ENCODE assay signal across 12 mouse cellular contexts in the genomic region with DNA sequence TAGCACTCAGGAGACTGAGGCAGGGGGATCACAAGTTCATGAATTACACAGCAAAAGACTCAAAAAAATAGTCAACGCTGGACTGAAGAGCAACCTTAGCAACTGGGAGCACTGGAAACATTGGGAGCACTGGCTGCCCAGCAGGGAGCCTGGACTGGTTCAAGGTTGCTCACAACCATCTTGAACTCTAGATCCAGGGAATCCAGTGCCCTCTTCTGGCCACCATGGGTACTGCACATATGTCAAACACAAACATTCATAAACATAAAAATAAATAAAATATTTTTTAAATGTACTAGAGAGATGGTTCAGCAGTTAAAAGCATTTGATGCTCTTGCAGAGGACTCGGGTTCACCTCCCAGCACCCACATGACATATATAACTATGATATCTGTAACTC. TPM values are rescaled to one million over a fixed set of nuclear protein-coding genes. Genes with fewer than 3 reads are reported as not detected.
DNase-seq lines count a peak whose midpoint lies in the region; ATAC-seq and TF ChIP-seq lines count a peak whose summit lies in the region.
"Had no signal": no experiment of that assay in that cellular context is flagged by ENCODE, and none has a peak within 500 bp of the region (broad histone marks: within the 10 kb centered on the region; RNA-seq: fewer than 3 reads in every experiment).

No protein-coding gene starts in this region.

- WGBS in heart, adult 2 months = 54% methylated on average over 2 of the region's 2 CpGs
- 29% methylated on average over 2 of the region's 2 CpGs for WGBS in liver, embryonic 14.5 days (ENCODE audit: insufficient replicate concordance)

- ATAC-seq in liver, embryonic 14.5 days (ENCODE audit: insufficient read depth) = no peak
- ATAC-seq: forebrain, embryonic 15.5 days had no signal

- no peak for TF ChIP-seq EP300 in heart, adult 2 months (IDR thresholded peaks at IDR 0.05; ENCODE audit: insufficient read depth, low read depth, low read length)
- TF ChIP-seq EP300 in liver, embryonic 14.5 days (IDR thresholded peaks at IDR 0.05; ENCODE audit: low read depth) = no peak

- no peaks in the 10 kb centered on the region for H3K9me3 ChIP-seq in liver, embryonic 14.5 days (ENCODE audit: control insufficient read depth, low read length)
- H3K9me3 ChIP-seq: forebrain, embryonic 15.5 days; limb, embryonic 12.5 days had no signal

- H3K4me3 ChIP-seq in heart, adult 2 months = no peak overlapping the region
- no peak overlapping the region for H3K4me3 ChIP-seq in testis, adult 2 months (ENCODE audit: control insufficient read depth, low read depth, low read length)
- H3K4me3 ChIP-seq in liver, embryonic 14.5 days (ENCODE audit: insufficient read depth in 1 of 2, low read depth in 2 of 2, low read length in 2 of 2) = no peak overlapping the region
- H3K4me3 ChIP-seq: forebrain, embryonic 15.5 days; limb, embryonic 12.5 days had no signal

- DNase-seq in heart, adult 2 months = no peak
- DNase-seq in heart, postnatal 4 days = no peak
- no peak for DNase-seq in testis, postnatal 10 days (ENCODE audit: low spot score)
- DNase-seq in liver, embryonic 14.5 days (ENCODE audit: low read depth in 3 of 3, low spot score in 3 of 3) = no peak
- no peak for DNase-seq in right cerebral cortex, adult 18-20 months
- DNase-seq in right cerebral cortex, adult 2 months (ENCODE audit: low spot score in 2 of 2) = no peak
- DNase-seq in ovary, postnatal 14 days (ENCODE audit: low spot score) = no peak
- DNase-seq: cerebellum, adult 9-11 months; right cerebral cortex, postnatal 4 days had no signal

- intact Hi-C loops in heart, adult 2 months (cut with DNase I) = no loop called here

- H3K27ac ChIP-seq in heart, adult 2 months = no peak overlapping the region
- no peak overlapping the region for H3K27ac ChIP-seq in testis, adult 2 months (ENCODE audit: control insufficient read depth, insufficient read depth, low read depth, low read length)
- H3K27ac ChIP-seq in liver, embryonic 14.5 days = no peak overlapping the region
- H3K27ac ChIP-seq: forebrain, embryonic 15.5 days; limb, embryonic 12.5 days had no signal

- no peaks in the 10 kb centered on the region for H3K79me2 ChIP-seq in heart, adult 2 months (replicated peaks; ENCODE audit: control insufficient read depth, insufficient read depth, low read length)

- no peak for TF ChIP-seq POLR2A in heart, adult 2 months (IDR thresholded peaks at IDR 0.05; ENCODE audit: insufficient read depth, low read depth, low read length)
- TF ChIP-seq POLR2A in testis, adult 2 months (IDR thresholded peaks at IDR 0.05; ENCODE audit: control insufficient read depth, low read depth, low read length) = no peak

- no peaks in the 10 kb centered on the region for H3K36me3 ChIP-seq in heart, adult 2 months (ENCODE audit: control insufficient read depth, insufficient read depth, low read length)
- no peaks in the 10 kb centered on the region for H3K36me3 ChIP-seq in testis, adult 2 months (ENCODE audit: control insufficient read depth, insufficient read depth, low read length)
- H3K36me3 ChIP-seq in liver, embryonic 14.5 days (replicated peaks; ENCODE audit: control insufficient read depth, insufficient read depth, low read depth) = no peaks in the 10 kb centered on the region
- H3K36me3 ChIP-seq: forebrain, embryonic 15.5 days; limb, embryonic 12.5 days had no signal

- TF ChIP-seq CTCF in heart, adult 2 months (IDR thresholded peaks at IDR 0.05) = peak; percentile 73
- peak; percentile 45; the same call in 1 of the 2 replicates for TF ChIP-seq CTCF in testis, adult 2 months (IDR thresholded peaks at IDR 0.05; ENCODE audit: control insufficient read depth, insufficient read depth, insufficient replicate concordance, low read depth, low read length)
- peak; percentile 76 for TF ChIP-seq CTCF in liver, embryonic 14.5 days (IDR thresholded peaks at IDR 0.05; ENCODE audit: low read depth)

- H3K4me2 ChIP-seq in liver, embryonic 14.5 days (ENCODE audit: low read depth) = no peak overlapping the region
- H3K4me2 ChIP-seq: forebrain, embryonic 15.5 days; limb, embryonic 12.5 days had no signal

- H3K9ac ChIP-seq in heart, adult 2 months (ENCODE audit: low read depth, low read length) = no peak overlapping the region
- no peak overlapping the region for H3K9ac ChIP-seq in liver, embryonic 14.5 days (replicated peaks)
- H3K9ac ChIP-seq: forebrain, embryonic 15.5 days; limb, embryonic 12.5 days had no signal

- no peaks in the 10 kb centered on the region for H3K4me1 ChIP-seq in heart, adult 2 months (ENCODE audit: control insufficient read depth, insufficient read depth, low read length)
- peaks cover 6% of the 10 kb centered on the region for H3K4me1 ChIP-seq in testis, adult 2 months (ENCODE audit: control insufficient read depth, insufficient read depth, low read length)
- no peaks in the 10 kb centered on the region for H3K4me1 ChIP-seq in liver, embryonic 14.5 days (replicated peaks; ENCODE audit: control insufficient read depth in 2 of 2, insufficient read depth in 2 of 2, low read length in 1 of 2)
- H3K4me1 ChIP-seq: forebrain, embryonic 15.5 days; limb, embryonic 12.5 days had no signal

- H3K27me3 ChIP-seq in heart, adult 2 months (ENCODE audit: control insufficient read depth, insufficient read depth, low read length) = no peaks in the 10 kb centered on the region
- H3K27me3 ChIP-seq in testis, adult 2 months (ENCODE audit: control insufficient read depth, insufficient read depth, low read length) = no peaks in the 10 kb centered on the region
- no peaks in the 10 kb centered on the region for H3K27me3 ChIP-seq in liver, embryonic 14.5 days (ENCODE audit: control insufficient read depth, insufficient read depth, low read length)
- H3K27me3 ChIP-seq: forebrain, embryonic 15.5 days had no signal

RNA-seq across cellular contexts. Expression of gene Trpv4, which starts 26.9 kb away (rescaled TPM):
- total RNA-seq in heart, adult 2 months (2021) = 1 to 10 TPM; 3.6 to 5.1 TPM
- 4.6 and 7.5 TPM in 2 replicates for polyA plus RNA-seq in heart, adult 2 months (2012; rRNA removed)
- 1 to 10 TPM; 2.8 to 3.1 TPM for total RNA-seq in heart, postnatal 4 days (2021)
- polyA plus RNA-seq in testis, adult 2 months (2012; rRNA removed) = 0.93 and 1.9 TPM in 2 replicates
- polyA plus RNA-seq in liver, embryonic 14.5 days (2012; rRNA removed) = 0.16 and 0.22 TPM in 2 replicates
- 0.14 and 0.15 TPM in 2 replicates for polyA plus RNA-seq in liver, embryonic 14.5 days (2014; fragmentation: Nextera tagmentation; extraction: Ambion mirVana)

RNA-seq across cellular contexts. Expression of gene Gltp, which starts 59.4 kb away (rescaled TPM):
- 10 to 100 TPM; 14.2 to 17.0 TPM for total RNA-seq in heart, adult 2 months (2021)
- polyA plus RNA-seq in heart, adult 2 months (2012; rRNA removed) = 36.3 and 37.8 TPM in 2 replicates
- 10 to 100 TPM; 24.4 to 26.8 TPM for total RNA-seq in heart, postnatal 4 days (2021)
- polyA plus RNA-seq in testis, adult 2 months (2012; rRNA removed) = 10.5 TPM in 2 replicates
- polyA plus RNA-seq in liver, embryonic 14.5 days (2012; rRNA removed) = 18.4 and 18.5 TPM in 2 replicates
- polyA plus RNA-seq in liver, embryonic 14.5 days (2014; fragmentation: Nextera tagmentation; extraction: Ambion mirVana) = 25.4 and 33.0 TPM in 2 replicates
